In genomic region chrX:139684775-139685695, GRCm38 (mm10) we compare ENCODE assay signal across 8 mouse cellular contexts. TPM values are rescaled to one million over a fixed set of nuclear protein-coding genes. Genes with fewer than 3 reads are reported as not detected.
DNase-seq lines count a peak whose midpoint lies in the region; ATAC-seq and TF ChIP-seq lines count a peak whose summit lies in the region.

Tbc1d8b (plus strand) TSS chrX:139684996.

- H3K27ac ChIP-seq in heart, embryonic 12.5 days (ENCODE audit: poor library complexity, severe bottlenecking), result peak within 1 kb of the TSS; percentile 30; the same call in 1 of the 2 replicates
- H3K27ac ChIP-seq in kidney, postnatal 0 days, result 0 out of 2 replicates have a peak within 1 kb of the TSS, but pooled peaks have one; percentile 28
- H3K27ac ChIP-seq in liver, embryonic 11.5 days (ENCODE audit: low read depth, low read length), result no peak within 1 kb of the TSS
- H3K27ac ChIP-seq in stomach, embryonic 14.5 days (ENCODE audit: low read length), result peak within 1 kb of the TSS; percentile 33; the same call in 1 of the 2 replicates

- peak; percentile 58 to 59 for DNase-seq in B cell, adult 2 months
- peak; percentile 95 for DNase-seq in brain, embryonic 14.5 days (ENCODE audit: low read depth)
- peak; percentile 93 for DNase-seq in kidney, postnatal 0 days (ENCODE audit: low spot score)
- peak; percentile 65 for DNase-seq in liver, embryonic 11.5 days (ENCODE audit: low spot score)
- DNase-seq in naive thymus-derived CD4-positive, alpha-beta T cell, adult 2 months (ENCODE audit: low read depth), result peak; percentile 79

- peak; percentile 98 for ATAC-seq in erythroid progenitor cell, adult 5-6 weeks (replicated peaks; ENCODE audit: low FRiP score, poor library complexity, severe bottlenecking)
- peak; percentile 98 for ATAC-seq in heart, embryonic 12.5 days (ENCODE audit: insufficient number of reproducible peaks, low FRiP score)
- peak; percentile 98 for ATAC-seq in kidney, postnatal 0 days (replicated peaks; ENCODE audit: low FRiP score, low read depth)
- peak; percentile 99 for ATAC-seq in liver, embryonic 11.5 days (replicated peaks; ENCODE audit: low FRiP score)
- peak; percentile 98 for ATAC-seq in stomach, embryonic 14.5 days (ENCODE audit: insufficient number of reproducible peaks, insufficient read depth, low FRiP score, low read depth)

- TF ChIP-seq CTCF in brain, embryonic 14.5 days (IDR thresholded peaks at IDR 0.05; ENCODE audit: borderline replicate concordance, extremely low read depth, insufficient read depth, insufficient read length), result no peak
- TF ChIP-seq CTCF in kidney, postnatal 0 days (IDR thresholded peaks at IDR 0.05; ENCODE audit: low read depth), result no peak

- peaks cover 2% of the 10 kb centered on the region; the same call in 1 of the 2 replicates for H3K9me3 ChIP-seq in heart, embryonic 12.5 days (replicated peaks)
- H3K9me3 ChIP-seq in kidney, postnatal 0 days (replicated peaks; ENCODE audit: low read length), result no peaks in the 10 kb centered on the region
- H3K9me3 ChIP-seq in liver, embryonic 11.5 days (ENCODE audit: control insufficient read depth, low read length), result no peaks in the 10 kb centered on the region
- H3K9me3 ChIP-seq in stomach, embryonic 14.5 days (ENCODE audit: control insufficient read depth, low read depth, low read length), result no peaks in the 10 kb centered on the region

- no peaks in the 10 kb centered on the region for H3K4me1 ChIP-seq in heart, embryonic 12.5 days (replicated peaks)
- no peaks in the 10 kb centered on the region for H3K4me1 ChIP-seq in kidney, postnatal 0 days (replicated peaks; ENCODE audit: insufficient read depth, low read length)
- no peaks in the 10 kb centered on the region for H3K4me1 ChIP-seq in liver, embryonic 11.5 days (replicated peaks; ENCODE audit: control insufficient read depth, insufficient read depth, low read length)
- no peaks in the 10 kb centered on the region for H3K4me1 ChIP-seq in stomach, embryonic 14.5 days (ENCODE audit: control insufficient read depth, insufficient read depth, low read length)

- no peaks in the 10 kb centered on the region for H3K27me3 ChIP-seq in heart, embryonic 12.5 days (replicated peaks)
- no peaks in the 10 kb centered on the region for H3K27me3 ChIP-seq in kidney, postnatal 0 days (ENCODE audit: insufficient read depth, low read length)
- H3K27me3 ChIP-seq in liver, embryonic 11.5 days (replicated peaks; ENCODE audit: control insufficient read depth, insufficient read depth, low read length), result 0 out of 2 replicates have a peak, but pooled peaks cover 5% of the 10 kb centered on the region
- no peaks in the 10 kb centered on the region for H3K27me3 ChIP-seq in stomach, embryonic 14.5 days (ENCODE audit: control insufficient read depth, insufficient read depth, low read length)

- no peak for TF ChIP-seq POLR2A in brain, embryonic 14.5 days (IDR thresholded peaks at IDR 0.05; ENCODE audit: borderline replicate concordance, extremely low read depth, insufficient read depth, insufficient read length, poor library complexity, severe bottlenecking)

- peak within 1 kb of the TSS; percentile 70 for H3K4me2 ChIP-seq in heart, embryonic 12.5 days
- H3K4me2 ChIP-seq in kidney, postnatal 0 days (ENCODE audit: low read length), result peak within 1 kb of the TSS; percentile 59
- peak within 1 kb of the TSS; percentile 67 for H3K4me2 ChIP-seq in liver, embryonic 11.5 days
- peak within 1 kb of the TSS; percentile 42 for H3K4me2 ChIP-seq in stomach, embryonic 14.5 days (replicated peaks; ENCODE audit: low read depth, low read length)

- peak within 1 kb of the TSS; percentile 65 for H3K4me3 ChIP-seq in heart, embryonic 12.5 days
- peak within 1 kb of the TSS; percentile 50 for H3K4me3 ChIP-seq in kidney, postnatal 0 days (replicated peaks; ENCODE audit: low read depth, low read length)
- peak within 1 kb of the TSS; percentile 61 for H3K4me3 ChIP-seq in liver, embryonic 11.5 days (ENCODE audit: low read depth, low read length)
- peak within 1 kb of the TSS; percentile 51 for H3K4me3 ChIP-seq in stomach, embryonic 14.5 days (ENCODE audit: low read depth, low read length)

- peak within 1 kb of the TSS; percentile 74 for H3K9ac ChIP-seq in heart, embryonic 12.5 days
- H3K9ac ChIP-seq in kidney, postnatal 0 days (ENCODE audit: low read depth, low read length), result peak within 1 kb of the TSS; percentile 49; the same call in 1 of the 2 replicates
- H3K9ac ChIP-seq in liver, embryonic 11.5 days (ENCODE audit: low read depth, low read length), result peak within 1 kb of the TSS; percentile 66
- peak within 1 kb of the TSS; percentile 45; the same call in 1 of the 2 replicates for H3K9ac ChIP-seq in stomach, embryonic 14.5 days (replicated peaks; ENCODE audit: low read depth, low read length)

- H3K36me3 ChIP-seq in heart, embryonic 12.5 days, result no peaks in the 10 kb centered on the region
- no peaks in the 10 kb centered on the region for H3K36me3 ChIP-seq in kidney, postnatal 0 days (ENCODE audit: insufficient read depth, low read length)
- H3K36me3 ChIP-seq in liver, embryonic 11.5 days (ENCODE audit: control insufficient read depth, insufficient read depth, low read length), result no peaks in the 10 kb centered on the region
- H3K36me3 ChIP-seq in stomach, embryonic 14.5 days (ENCODE audit: control insufficient read depth, insufficient read depth, low read length), result no peaks in the 10 kb centered on the region

- WGBS in heart, embryonic 12.5 days, result 8% methylated on average over 43 of the region's 43 CpGs
- WGBS in kidney, postnatal 0 days, result 17% methylated on average over 42 of the region's 43 CpGs
- 8% methylated on average over 43 of the region's 43 CpGs for WGBS in liver, embryonic 11.5 days
- WGBS in stomach, embryonic 14.5 days, result 17% methylated on average over 43 of the region's 43 CpGs

RNA-seq across cellular contexts. Expression of gene Tbc1d8b, which starts in this region (rescaled TPM):
- 1.6 and 2.2 TPM in 2 replicates for polyA plus RNA-seq in brain, embryonic 14.5 days (2012; rRNA removed)
- 0.84 and 6.1 TPM in 2 replicates for total RNA-seq in erythroid progenitor cell, adult 5-6 weeks (2015; ENCODE audit: low replicate concordance)
- total RNA-seq in erythroid progenitor cell, adult 5-6 weeks (2017; ENCODE audit: low replicate concordance), result 1.6 and 2.4 TPM in 2 replicates
- polyA plus RNA-seq in heart, embryonic 12.5 days (2016; fragmentation: Nextera tagmentation; extraction: Ambion mirVana), result 3.4 and 3.7 TPM in 2 replicates
- 1.7 and 2.1 TPM in 2 replicates for polyA plus RNA-seq in kidney, postnatal 0 days (2015; fragmentation: Nextera tagmentation; extraction: Ambion mirVana)
- 0.53 and 0.70 TPM in 2 replicates for polyA plus RNA-seq in liver, embryonic 11.5 days (2014; fragmentation: Nextera tagmentation; extraction: Ambion mirVana)
- polyA plus RNA-seq in stomach, embryonic 14.5 days (2014; fragmentation: Nextera tagmentation; extraction: Ambion mirVana), result 3.3 and 3.7 TPM in 2 replicates

Comparison
In these comparisons a context has a peak if more than half of its experiments do, and no peak if none do; other contexts are left out.
1. Peak in DNase-seq, ATAC-seq, H3K4me3 ChIP-seq, H3K9ac ChIP-seq and H3K4me2 ChIP-seq in liver, embryonic 11.5 days; RNA of the gene not detected or under 1 TPM.